Mouse (Mus musculus): Measurements from ENCODE around the gene Rabl6.

Gene Rabl6

GRCm38 (mm10) chr2:25607761-25608622 lies at the start of gene Rabl6:
Gene Rabl6 (minus strand): TSS chr2:25608521.
- DNase-seq (ENCODE audit: low read depth, low spot score): peak; percentile 83

- DNase-seq (ENCODE audit: low read depth, low spot score): no peak
Measured at GRCm38 (mm10) chr2:25657652-25658051, 49.3 kb upstream of the Rabl6 start, which contains the start of gene Lcn5. Gene Lcn5 (plus strand): TSS chr2:25657952.

GRCm38 (mm10) chr2:25657246-25657645 lies 48.9 kb upstream of the Rabl6 start:
- no peak for DNase-seq (ENCODE audit: low read depth, low spot score)

- DNase-seq (ENCODE audit: low read depth, low spot score): no peak
Measured at GRCm38 (mm10) chr2:25656691-25657090, 48.4 kb upstream of the Rabl6 start.

- DNase-seq (ENCODE audit: low read depth, low spot score): no peak
Measured at GRCm38 (mm10) chr2:25654502-25654901, 46.2 kb upstream of the Rabl6 start.

- no peak for DNase-seq (ENCODE audit: low read depth, low spot score)
Measured at GRCm38 (mm10) chr2:25652902-25653301, 44.6 kb upstream of the Rabl6 start, which contains the start of gene Lcn8. Gene Lcn8 (plus strand): TSS chr2:25653120.

GRCm38 (mm10) chr2:25639890-25640289 lies 31.6 kb upstream of the Rabl6 start:
- DNase-seq (ENCODE audit: low read depth, low spot score): peak; percentile 39

- no peak for DNase-seq (ENCODE audit: low read depth, low spot score)
Measured at GRCm38 (mm10) chr2:25634046-25634445, 25.7 kb upstream of the Rabl6 start.

- DNase-seq (ENCODE audit: low read depth, low spot score): no peak
Measured at GRCm38 (mm10) chr2:25633616-25634015, 25.3 kb upstream of the Rabl6 start.

GRCm38 (mm10) chr2:25628738-25629137 lies 20.4 kb upstream of the Rabl6 start:
- DNase-seq (ENCODE audit: low read depth, low spot score): no peak

- no peak for DNase-seq (ENCODE audit: low read depth, low spot score)
Measured at GRCm38 (mm10) chr2:25627811-25628210, 19.5 kb upstream of the Rabl6 start, which contains the start of gene Fcna. Gene Fcna (minus strand): TSS chr2:25628030.

- no peak for DNase-seq (ENCODE audit: low read depth, low spot score)
Measured at GRCm38 (mm10) chr2:25625986-25626385, 17.7 kb upstream of the Rabl6 start.

GRCm38 (mm10) chr2:25621229-25622200 lies 13.2 kb upstream of the Rabl6 start, which contains the start of gene Tmem141:
Gene Tmem141 (minus strand): TSS chr2:25622005.
- peak; percentile 80 for DNase-seq (ENCODE audit: low read depth, low spot score)

- DNase-seq (ENCODE audit: low read depth, low spot score): no peak
Measured at GRCm38 (mm10) chr2:25620852-25621228, 12.5 kb upstream of the Rabl6 start.

- DNase-seq (ENCODE audit: low read depth, low spot score): no peak
Measured at GRCm38 (mm10) chr2:25620386-25620785, 12.1 kb upstream of the Rabl6 start.

GRCm38 (mm10) chr2:25617578-25617977 lies 9.3 kb upstream of the Rabl6 start, which contains the start of gene Ccdc183:
Gene Ccdc183 (minus strand): TSS chr2:25617678.
- no peak for DNase-seq (ENCODE audit: low read depth, low spot score)

GRCm38 (mm10) chr2:25616398-25616797 lies 8.1 kb upstream of the Rabl6 start:
- no peak for DNase-seq (ENCODE audit: low read depth, low spot score)

GRCm38 (mm10) chr2:25608671-25609070 lies 350 bp upstream of the Rabl6 start:
- DNase-seq (ENCODE audit: low read depth, low spot score): no peak

- DNase-seq (ENCODE audit: low read depth, low spot score): no peak
Measured at GRCm38 (mm10) chr2:25602526-25602925, 5.8 kb downstream of the Rabl6 start.

- DNase-seq (ENCODE audit: low read depth, low spot score): no peak
Measured at GRCm38 (mm10) chr2:25600037-25600436, 8.3 kb downstream of the Rabl6 start.

GRCm38 (mm10) chr2:25598749-25599148 lies 9.6 kb downstream of the Rabl6 start:
- no peak for DNase-seq (ENCODE audit: low read depth, low spot score)

Measured in embryo, embryonic 11.5 days (tissue).